Mouse (Mus musculus) kidney, adult 10 weeks (tissue): ENCODE results near the gene Plk1. TPM values are rescaled to one million over a fixed set of nuclear protein-coding genes. Genes with fewer than 3 reads are reported as not detected.

Source experiments
- polyA plus RNA-seq: library from polyadenylated mRNA; stranded (reverse); fragments of 350-450 nt; fragmentation: Illumina TruSeq; extraction: RNeasy Lipid Tissue Mini Kit (QIAGEN cat#74804); gene quantifications from one replicate; pipeline ENCODE4 v1.2.3, GENCODE M21; 2014; ENCODE audit warnings: low read depth, low replicate concordance

The Plk1 gene
- not detected for polyA plus RNA-seq

GRCm38 (mm10) chr7:122158915-122159902 lies at the start of gene Plk1:
Plk1 (plus strand) TSS chr7:122159439.

GRCm38 (mm10) chr7:122132497-122133337 lies 26.5 kb upstream of the Plk1 start, which contains the start of the genes Palb2 and Dctn5:
Palb2 (minus strand) TSS chr7:122132985.
Dctn5 (plus strand) TSS chr7:122133041.

DNA sequence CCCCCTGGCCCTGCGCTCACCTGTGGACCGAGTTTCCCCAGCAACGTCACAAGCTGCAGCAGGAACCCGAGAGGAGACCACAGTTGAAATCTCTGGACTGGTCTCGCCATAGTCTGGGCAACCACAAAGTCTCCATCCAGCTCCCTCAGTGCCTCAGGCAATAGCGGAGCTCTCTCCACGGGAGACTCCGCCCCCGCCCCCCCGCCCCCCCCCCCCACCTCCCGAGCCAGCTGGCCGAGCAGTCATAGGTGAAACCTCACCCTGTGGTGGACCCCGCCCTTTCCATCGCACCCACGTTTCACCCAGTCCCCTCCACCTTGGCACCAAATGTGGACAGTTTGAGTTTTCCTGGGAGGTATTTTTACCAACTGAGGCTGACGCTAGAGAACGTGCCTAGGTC lies 26.8 kb downstream of the Plk1 start, which contains the start of gene Ern2:
Gene Ern2, minus strand, starts transcription at position 165 of the 400 bp plus-strand sequence.

DNA sequence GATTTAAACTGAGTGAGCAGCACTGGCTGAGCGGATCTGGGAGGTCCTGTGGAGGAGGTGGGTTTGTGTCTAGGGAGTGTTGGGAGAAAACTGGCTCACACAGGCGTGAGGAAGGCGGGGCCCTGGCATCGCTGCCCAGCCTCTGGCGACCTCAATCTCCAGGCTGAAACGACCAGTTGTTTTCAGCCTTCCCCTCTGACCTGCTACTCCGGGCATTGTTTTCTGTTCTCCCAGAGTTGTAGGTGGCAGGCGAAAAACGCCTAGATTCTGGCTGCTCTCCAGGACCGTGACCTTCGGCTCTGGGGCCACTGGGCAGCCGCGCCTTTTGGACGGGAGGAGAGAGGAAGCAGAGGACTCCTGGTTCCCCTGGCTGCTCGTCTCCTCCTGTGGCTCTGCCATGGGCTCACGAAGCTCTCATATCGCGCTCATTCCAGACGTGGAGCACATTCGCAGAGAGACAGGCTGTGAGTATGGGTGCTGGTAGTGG lies 60.1 kb downstream of the Plk1 start, which contains the start of gene Chp2:
Gene Chp2, plus strand, starts transcription at position 182 of the 487 bp plus-strand sequence.

Other genes starting within 250 kb of the Plk1 start
- 16.2 TPM for gene Cog7, start 177.7 kb upstream of the Plk1 start, polyA plus RNA-seq
- gene Gga2, start 138.2 kb upstream of the Plk1 start, polyA plus RNA-seq, result 15.3 TPM
- 23.7 TPM for gene Ubfd1, start 92.3 kb upstream of the Plk1 start, polyA plus RNA-seq
- 2.3 TPM for gene Ears2, start 92.2 kb upstream of the Plk1 start, polyA plus RNA-seq
- 1,095 TPM for gene Ndufab1, start 57.6 kb upstream of the Plk1 start, polyA plus RNA-seq
- 2.5 TPM for gene Palb2, start 26.5 kb upstream of the Plk1 start, polyA plus RNA-seq
- gene Dctn5, start 26.4 kb upstream of the Plk1 start, polyA plus RNA-seq, result 87.9 TPM
- not detected for gene Ern2, start 26.8 kb downstream of the Plk1 start, polyA plus RNA-seq
- 0.40 TPM for gene Chp2, start 60.1 kb downstream of the Plk1 start, polyA plus RNA-seq
- 2.0 TPM for gene Prkcb, start 129.3 kb downstream of the Plk1 start, polyA plus RNA-seq